Mouse (Mus musculus) embryonic facial prominence, embryonic 13.5 days (tissue): ENCODE data around the gene Zfp804a. TPM values are rescaled to one million over a fixed set of nuclear protein-coding genes. Genes with fewer than 3 reads are reported as not detected.

Experiments used
- ATAC-seq: fragments of 200-750 bp; cut with Nextera tagmentation; 2 replicates; pipeline ENCODE4 v1.8.0; 2017; ENCODE audit warnings: low read depth; ENCODE audit not compliant: insufficient number of reproducible peaks, insufficient read depth, low FRiP score, low TSS enrichment
- H3K27ac ChIP-seq: fragments of 300-500 bp; sonication (generic); 2 replicates; pipeline ENCODE4 v1.5.1; 2015; ENCODE audit warnings: moderate library complexity, mild to moderate bottlenecking, inconsistent platforms
- H3K27me3 ChIP-seq: fragments of 300-500 bp; sonication (generic); 2 replicates; pipeline ENCODE4 v1.6.1; 2015; ENCODE audit warnings: mild to moderate bottlenecking, inconsistent platforms
- H3K36me3 ChIP-seq: fragments of 300-500 bp; sonication (generic); 2 replicates; pipeline ENCODE4 v1.6.1; 2015; ENCODE audit warnings: mild to moderate bottlenecking, inconsistent platforms
- H3K4me1 ChIP-seq: fragments of 300-500 bp; sonication (generic); 2 replicates; pipeline ENCODE4 v1.6.1; 2015; ENCODE audit warnings: inconsistent platforms
- H3K4me2 ChIP-seq: fragments of 300-500 bp; sonication (generic); 2 replicates; pipeline ENCODE4 v1.6.1; 2015; ENCODE audit warnings: moderate library complexity, mild to moderate bottlenecking, inconsistent platforms
- H3K4me3 ChIP-seq: fragments of 300-500 bp; sonication (generic); 2 replicates; pipeline ENCODE4 v1.5.1; 2015; ENCODE audit warnings: mild to moderate bottlenecking, inconsistent platforms
- H3K9ac ChIP-seq: fragments of 300-500 bp; sonication (generic); 2 replicates; pipeline ENCODE4 v1.6.1; 2015; ENCODE audit warnings: mild to moderate bottlenecking, inconsistent platforms
- H3K9me3 ChIP-seq: fragments of 300-500 bp; sonication (generic); 2 replicates; pipeline ENCODE4 v1.6.1; 2016; ENCODE audit warnings: inconsistent platforms
- WGBS: fragments of 180-500 bp; shearing (Covaris S2); methylation state at CpG from one replicate; pipeline ENCODE4 v1.1.7; 2015; ENCODE audit warnings: mixed read lengths; 5-methylcytosine and 5-hydroxymethylcytosine counted together
- polyA plus RNA-seq: library from polyadenylated mRNA; unstranded; fragments of >200 nt; fragmentation: Nextera tagmentation; extraction: Ambion mirVana; gene quantifications from 2 replicates; pipeline ENCODE4 v1.2.1, GENCODE M21; 2015

The Zfp804a gene
- polyA plus RNA-seq, 1 experiment from 2014 or later: 0.39 TPM

- Histone ChIP-seq H3K4me3 (no peak overlapping the region), H3K4me2 (no peak overlapping the region), H3K27ac (no peak overlapping the region), H3K4me1 (no peaks in the 10 kb centered on the region), H3K36me3 (no peaks in the 10 kb centered on the region), H3K9ac (no peak overlapping the region), H3K9me3 (no peaks in the 10 kb centered on the region), H3K27me3 (no peaks in the 10 kb centered on the region)
- ATAC-seq: no peak
- WGBS: 79% methylated on average over 2 of the region's 2 CpGs
Measured at GRCm38 (mm10) chr2:82282591-82283269, 229.7 kb downstream of the Zfp804a start.

GRCm38 (mm10) chr2:82294932-82295493 is 242.0 kb downstream of the Zfp804a start:
- H3K27ac ChIP-seq: no peak overlapping the region
- H3K4me1 ChIP-seq: no peaks in the 10 kb centered on the region
- H3K4me2 ChIP-seq: no peak overlapping the region
- ATAC-seq: no peak
- no peak overlapping the region for H3K4me3 ChIP-seq
- 63% methylated on average over 2 of the region's 2 CpGs for WGBS
- H3K27me3 ChIP-seq: no peaks in the 10 kb centered on the region
- H3K9me3 ChIP-seq: no peaks in the 10 kb centered on the region
- H3K36me3 ChIP-seq: no peaks in the 10 kb centered on the region
- no peak overlapping the region for H3K9ac ChIP-seq
